Mouse (Mus musculus) ES-Bruce4 (cell line): ENCODE results near the gene Olfr1395. TPM values are rescaled to one million over a fixed set of nuclear protein-coding genes. Genes with fewer than 3 reads are reported as not detected.

Experiments
- H3K27ac ChIP-seq: 2 replicates; pipeline ENCODE4 v1.5.1; 2012; ENCODE audit warnings: low read length, inconsistent platforms; ENCODE audit not compliant: insufficient read depth
- H3K27me3 ChIP-seq: 2 replicates; pipeline ENCODE4 v1.6.1; 2012; ENCODE audit warnings: mild to moderate bottlenecking, low read length, inconsistent platforms; ENCODE audit not compliant: control insufficient read depth, poor library complexity, insufficient read depth, severe bottlenecking
- H3K36me3 ChIP-seq: 2 replicates; pipeline ENCODE4 v1.6.1; 2012; ENCODE audit warnings: inconsistent platforms, mild to moderate bottlenecking, low read length, moderate library complexity; ENCODE audit not compliant: control insufficient read depth, poor library complexity, insufficient read depth, severe bottlenecking
- H3K4me1 ChIP-seq: one replicate; pipeline ENCODE4 v1.8.1; 2011; ENCODE audit warnings: low read length; ENCODE audit not compliant: control insufficient read depth, insufficient read depth
- H3K4me3 ChIP-seq: 2 replicates; pipeline ENCODE4 v1.5.1; 2011; ENCODE audit warnings: low read depth, mild to moderate bottlenecking, low read length
- H3K9ac ChIP-seq: 2 replicates; pipeline ENCODE4 v1.6.1; 2012; ENCODE audit warnings: low read depth, mild to moderate bottlenecking, inconsistent platforms; ENCODE audit not compliant: poor library complexity, severe bottlenecking
- H3K9me3 ChIP-seq: replicated peaks from 2 replicates; pipeline ENCODE4 v1.6.1; 2012; ENCODE audit warnings: mild to moderate bottlenecking, low read length, inconsistent platforms; ENCODE audit not compliant: control insufficient read depth, poor library complexity, insufficient read depth, severe bottlenecking
- CTCF ChIP-seq: IDR thresholded peaks from one replicate; pipeline ENCODE4 v1.8.1; 2011; ENCODE audit warnings: low read depth, low read length
- EP300 ChIP-seq: IDR thresholded peaks from 2 replicates; pipeline ENCODE4 v1.6.1; 2011; ENCODE audit warnings: low read depth, low read length; ENCODE audit not compliant: insufficient read depth
- POLR2A ChIP-seq: IDR thresholded peaks from one replicate; pipeline ENCODE4 v1.8.1; 2011; ENCODE audit warnings: low read length; ENCODE audit not compliant: insufficient read depth
- polyA plus RNA-seq: library from polyadenylated mRNA; stranded (reverse); fragments of >200 nt; gene quantifications from 2 replicates; pipeline ENCODE4 v1.2.4, GENCODE M21; 2011; ENCODE audit warnings: low read depth; ENCODE audit not compliant: missing spikeins, insufficient read depth, insufficient read length

Gene Olfr1395
- polyA plus RNA-seq, 1 experiment: not detected

DNA sequence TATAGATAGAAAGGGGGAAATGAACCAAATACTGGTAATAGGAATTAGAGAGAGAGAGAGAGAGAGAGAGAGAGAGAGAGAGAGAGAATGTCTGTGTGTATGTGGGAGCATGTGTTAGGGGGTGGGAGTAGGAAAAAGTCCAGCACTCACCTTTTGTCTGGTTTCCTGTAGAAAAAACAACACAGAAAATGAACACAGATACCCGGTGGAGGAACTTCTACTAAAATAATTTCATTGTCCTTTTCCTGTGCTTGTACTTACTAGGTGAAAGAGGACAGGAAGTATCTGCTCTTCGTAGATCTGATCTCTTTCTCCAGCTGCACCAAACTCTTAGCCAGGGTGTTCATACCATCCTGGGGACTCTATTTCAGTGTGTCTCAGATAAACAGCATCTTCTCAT, 27.9 kb upstream of the Olfr1395 start:
- no peak for TF ChIP-seq CTCF
- no peak for TF ChIP-seq POLR2A
- TF ChIP-seq EP300: no peak
- Histone ChIP-seq H3K27me3 (peaks cover 1% of the 10 kb centered on the region; the same call in 1 of the 2 replicates), H3K4me3 (no peak overlapping the region), H3K27ac (no peak overlapping the region), H3K9me3 (no peaks in the 10 kb centered on the region), H3K9ac (no peak overlapping the region), H3K4me1 (no peaks in the 10 kb centered on the region), H3K36me3 (no peaks in the 10 kb centered on the region)

DNA sequence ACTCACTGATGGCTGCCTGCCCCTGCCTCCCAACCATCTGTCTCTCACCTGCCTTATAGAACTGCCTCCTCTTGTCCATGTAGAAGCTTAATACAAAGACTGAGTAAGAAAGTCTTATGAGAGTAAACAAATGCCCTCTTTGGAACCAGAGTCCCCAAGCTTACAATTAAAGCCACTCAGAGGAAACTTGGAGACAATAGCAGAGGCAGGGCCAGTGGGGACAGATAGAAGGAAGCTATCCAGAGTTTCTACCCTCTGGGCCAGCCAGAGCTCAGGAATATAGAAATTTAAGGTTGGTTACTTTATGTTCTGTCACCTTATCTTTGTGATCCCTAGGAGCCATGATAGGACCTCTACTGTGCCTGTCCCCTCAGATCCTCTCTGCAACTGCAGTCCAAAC, 27.3 kb upstream of the Olfr1395 start, which contains the start of gene Olfr1396:
Gene Olfr1396 (minus strand): TSS at position 101 of the 400 bp plus-strand sequence.
- Histone ChIP-seq H3K4me3 (no peak within 1 kb of the TSS), H3K36me3 (no peaks in the 10 kb centered on the region), H3K9me3 (no peaks in the 10 kb centered on the region), H3K9ac (no peak within 1 kb of the TSS), H3K27ac (no peak within 1 kb of the TSS), H3K27me3 (peaks cover 1% of the 10 kb centered on the region; the same call in 1 of the 2 replicates), H3K4me1 (no peaks in the 10 kb centered on the region)
- no peak for TF ChIP-seq CTCF
- TF ChIP-seq POLR2A: no peak
- TF ChIP-seq EP300: no peak

DNA sequence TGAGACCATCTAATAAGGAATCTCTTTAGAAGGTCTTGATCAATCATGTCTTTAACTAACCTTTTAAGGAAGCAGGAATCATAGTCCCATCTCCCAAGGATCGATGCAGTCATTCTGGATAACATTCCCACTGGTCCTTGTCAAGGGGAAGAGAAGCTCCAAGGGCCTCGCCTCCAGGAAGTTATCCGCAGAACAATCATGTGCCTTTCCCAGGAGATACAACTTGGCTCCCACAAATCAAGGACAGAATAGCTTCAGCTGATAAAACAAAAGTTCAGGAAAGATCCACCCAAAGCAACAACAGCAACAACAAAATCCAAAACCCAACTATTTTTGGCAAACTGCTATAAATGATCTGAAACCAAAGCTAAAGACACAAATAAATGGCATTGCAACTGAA, 22.4 kb upstream of the Olfr1395 start:
- H3K27ac ChIP-seq: no peak overlapping the region

DNA sequence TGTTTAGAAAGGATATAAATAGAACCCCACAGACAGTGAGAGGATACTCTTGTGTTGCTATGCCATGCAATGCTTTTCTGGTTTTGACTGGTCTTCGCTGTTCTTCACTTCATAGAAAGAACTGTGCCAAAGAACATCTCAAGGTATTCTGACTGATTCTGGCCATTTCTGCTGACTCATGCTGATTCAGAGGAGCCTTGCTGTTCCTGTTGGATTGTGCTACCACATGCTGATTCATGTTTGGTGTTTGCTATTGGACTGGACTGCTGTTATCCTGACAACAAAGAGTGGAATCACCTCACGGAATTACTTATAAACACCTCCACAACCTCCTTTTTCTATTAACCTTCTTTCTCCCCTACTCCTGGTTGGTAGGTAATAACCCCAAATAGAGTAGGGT, 17.9 kb upstream of the Olfr1395 start:
- Histone ChIP-seq H3K27me3 (no peaks in the 10 kb centered on the region), H3K27ac (no peak overlapping the region; the same call in 1 of the 2 replicates), H3K36me3 (no peaks in the 10 kb centered on the region), H3K4me1 (no peaks in the 10 kb centered on the region), H3K4me3 (no peak overlapping the region), H3K9me3 (no peaks in the 10 kb centered on the region; the same call in 1 of the 2 replicates), H3K9ac (no peak overlapping the region)
- TF ChIP-seq POLR2A: no peak
- no peak for TF ChIP-seq CTCF
- no peak for TF ChIP-seq EP300

More for the DNA sequence above, 22.4 kb upstream of the Olfr1395 start:
- TF ChIP-seq POLR2A (no peak), CTCF (no peak), EP300 (no peak)
- Histone ChIP-seq H3K9ac (no peak overlapping the region), H3K36me3 (no peaks in the 10 kb centered on the region), H3K4me1 (no peaks in the 10 kb centered on the region), H3K4me3 (no peak overlapping the region), H3K27me3 (no peaks in the 10 kb centered on the region), H3K9me3 (no peaks in the 10 kb centered on the region; the same call in 1 of the 2 replicates)

DNA sequence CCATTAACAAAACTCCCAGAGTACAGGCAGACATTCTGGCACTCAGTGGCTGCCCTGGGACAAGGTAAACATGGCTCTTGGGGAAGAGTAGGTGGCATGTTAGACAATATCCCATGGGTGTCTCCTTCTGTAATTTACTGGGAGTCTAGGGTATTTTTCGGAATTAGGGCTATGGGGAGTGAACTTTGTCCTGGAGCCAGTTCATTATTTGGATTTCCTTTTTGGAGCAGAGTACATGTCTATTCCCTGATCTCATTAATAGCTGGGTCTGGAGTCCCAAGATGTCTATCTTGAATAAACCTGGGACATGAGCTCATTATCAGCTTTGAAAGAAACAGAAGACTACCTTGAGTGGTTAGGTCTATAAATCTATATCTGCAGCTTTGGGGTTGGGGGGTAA, 12.0 kb downstream of the Olfr1395 start, which contains the start of gene Olfr1394:
Gene Olfr1394 (plus strand): TSS at position 301 of the 400 bp plus-strand sequence.
- H3K9me3 ChIP-seq: no peaks in the 10 kb centered on the region
- no peak within 1 kb of the TSS for H3K27ac ChIP-seq

More for the DNA sequence above, 12.0 kb downstream of the Olfr1395 start, which contains the start of gene Olfr1394:
- Histone ChIP-seq H3K4me1 (no peaks in the 10 kb centered on the region), H3K4me3 (no peak within 1 kb of the TSS), H3K27me3 (no peaks in the 10 kb centered on the region; the same call in 1 of the 2 replicates), H3K36me3 (no peaks in the 10 kb centered on the region), H3K9ac (no peak within 1 kb of the TSS)
- no peak for TF ChIP-seq POLR2A
- no peak for TF ChIP-seq EP300
- no peak for TF ChIP-seq CTCF
